ENCODE assay signal across 12 mouse cellular contexts in genomic region chr7:79513466-79513865, GRCm38 (mm10). TPM values are rescaled to one million over a fixed set of nuclear protein-coding genes. Genes with fewer than 3 reads are reported as not detected.
DNase-seq lines count a peak whose midpoint lies in the region; ATAC-seq and TF ChIP-seq lines count a peak whose summit lies in the region.
"Had no signal": no experiment of that assay in that cellular context is flagged by ENCODE, and none has a peak within 500 bp of the region (broad histone marks: within the 10 kb centered on the region; RNA-seq: fewer than 3 reads in every experiment).

No protein-coding gene starts in this region.

- no peak for TF ChIP-seq EP300 in heart, adult 2 months (IDR thresholded peaks at IDR 0.05; ENCODE audit: insufficient read depth, low read depth, low read length)

- H3K36me3 ChIP-seq in midbrain, embryonic 11.5 days (ENCODE audit: control insufficient read depth, insufficient read depth, low read length), result no peaks in the 10 kb centered on the region
- H3K36me3 ChIP-seq in midbrain, embryonic 10.5 days, result peaks cover 22% of the 10 kb centered on the region
- H3K36me3 ChIP-seq in forebrain, embryonic 15.5 days, result peaks cover 9% of the 10 kb centered on the region; the same call in 1 of the 2 replicates
- H3K36me3 ChIP-seq in midbrain, embryonic 13.5 days, result peaks cover 26% of the 10 kb centered on the region
- no peaks in the 10 kb centered on the region for H3K36me3 ChIP-seq in heart, adult 2 months (ENCODE audit: control insufficient read depth, insufficient read depth, low read length)
- H3K36me3 ChIP-seq: heart, embryonic 10.5 days; limb, embryonic 12.5 days had no signal

- no peak overlapping the region for H3K4me3 ChIP-seq in midbrain, embryonic 11.5 days (ENCODE audit: low read depth, low read length)
- no peak overlapping the region for H3K4me3 ChIP-seq in midbrain, embryonic 10.5 days
- 0 out of 2 replicates have a peak overlapping the region, but pooled peaks have one; percentile 34 for H3K4me3 ChIP-seq in forebrain, embryonic 15.5 days
- H3K4me3 ChIP-seq in midbrain, embryonic 13.5 days (replicated peaks), result no peak overlapping the region
- no peak overlapping the region for H3K4me3 ChIP-seq in heart, adult 2 months
- H3K4me3 ChIP-seq in gastrocnemius, adult 2 months, result no peak overlapping the region
- H3K4me3 ChIP-seq: heart, embryonic 10.5 days; limb, embryonic 12.5 days had no signal

- peak; percentile 90 for DNase-seq in midbrain, embryonic 11.5 days (ENCODE audit: low spot score, missing footprints)
- DNase-seq in midbrain, embryonic 10.5 days (ENCODE audit: low spot score), result no peak
- DNase-seq in heart, adult 2 months, result no peak
- DNase-seq in gastrocnemius, adult 2 months, result no peak
- no peak for DNase-seq in urinary bladder, postnatal 10 days (ENCODE audit: low spot score)
- DNase-seq: heart, postnatal 36 days; kidney, adult 18-20 months; kidney, postnatal 25 days had no signal

- no peak for TF ChIP-seq CTCF in heart, adult 2 months (IDR thresholded peaks at IDR 0.05)
- TF ChIP-seq CTCF in gastrocnemius, adult 2 months (IDR thresholded peaks at IDR 0.05), result no peak

- H3K9me3 ChIP-seq in midbrain, embryonic 11.5 days (ENCODE audit: control insufficient read depth, low read length), result no peaks in the 10 kb centered on the region
- H3K9me3 ChIP-seq in midbrain, embryonic 10.5 days (replicated peaks), result no peaks in the 10 kb centered on the region
- H3K9me3 ChIP-seq in forebrain, embryonic 15.5 days, result no peaks in the 10 kb centered on the region
- H3K9me3 ChIP-seq in midbrain, embryonic 13.5 days, result no peaks in the 10 kb centered on the region
- H3K9me3 ChIP-seq: heart, embryonic 10.5 days; limb, embryonic 12.5 days had no signal

- intact Hi-C loops in heart, adult 2 months (cut with DNase I), result no loop called here
- intact Hi-C loops in gastrocnemius, adult 2 months (cut with DNase I), result no loop called here

- TF ChIP-seq POLR2A in heart, adult 2 months (IDR thresholded peaks at IDR 0.05; ENCODE audit: insufficient read depth, low read depth, low read length), result no peak

- peaks cover 63% of the 10 kb centered on the region for H3K4me1 ChIP-seq in midbrain, embryonic 11.5 days (ENCODE audit: control insufficient read depth, insufficient read depth, low read length)
- H3K4me1 ChIP-seq in midbrain, embryonic 10.5 days, result peaks cover 96% of the 10 kb centered on the region
- H3K4me1 ChIP-seq in forebrain, embryonic 15.5 days, result peaks cover 98% of the 10 kb centered on the region
- H3K4me1 ChIP-seq in midbrain, embryonic 13.5 days (replicated peaks), result peaks cover 96% of the 10 kb centered on the region
- no peaks in the 10 kb centered on the region for H3K4me1 ChIP-seq in heart, adult 2 months (ENCODE audit: control insufficient read depth, insufficient read depth, low read length)

- H3K4me2 ChIP-seq in midbrain, embryonic 11.5 days, result peak overlapping the region; percentile 13; the same call in 1 of the 2 replicates
- H3K4me2 ChIP-seq in forebrain, embryonic 15.5 days (replicated peaks), result peak overlapping the region; percentile 61
- H3K4me2 ChIP-seq in midbrain, embryonic 13.5 days (replicated peaks), result peak overlapping the region; percentile 90
- H3K4me2 ChIP-seq: limb, embryonic 12.5 days had no signal

- H3K79me2 ChIP-seq in heart, adult 2 months (replicated peaks; ENCODE audit: control insufficient read depth, insufficient read depth, low read length), result no peaks in the 10 kb centered on the region

- WGBS in midbrain, embryonic 11.5 days, result 11% methylated on average over 2 of the region's 2 CpGs
- WGBS in midbrain, embryonic 10.5 days, result 11% methylated on average over 2 of the region's 2 CpGs
- 19% methylated on average over 2 of the region's 2 CpGs for WGBS in forebrain, embryonic 15.5 days
- 14% methylated on average over 2 of the region's 2 CpGs for WGBS in midbrain, embryonic 13.5 days
- 11% methylated on average over 2 of the region's 2 CpGs for WGBS in heart, adult 2 months

- H3K27me3 ChIP-seq in midbrain, embryonic 11.5 days (ENCODE audit: control insufficient read depth, insufficient read depth, low read length), result peaks cover 93% of the 10 kb centered on the region
- peaks cover 100% of the 10 kb centered on the region for H3K27me3 ChIP-seq in midbrain, embryonic 10.5 days (ENCODE audit: low read depth, poor library complexity, severe bottlenecking)
- no peaks in the 10 kb centered on the region for H3K27me3 ChIP-seq in forebrain, embryonic 15.5 days
- peaks cover 57% of the 10 kb centered on the region for H3K27me3 ChIP-seq in midbrain, embryonic 13.5 days
- H3K27me3 ChIP-seq in heart, adult 2 months (ENCODE audit: control insufficient read depth, insufficient read depth, low read length), result peaks cover 30% of the 10 kb centered on the region

- ATAC-seq in midbrain, embryonic 11.5 days (ENCODE audit: low FRiP score), result no peak
- no peak for ATAC-seq in forebrain, embryonic 15.5 days (replicated peaks)
- ATAC-seq in midbrain, embryonic 13.5 days, result no peak

- no peak overlapping the region; the same call in 1 of the 2 replicates for H3K27ac ChIP-seq in midbrain, embryonic 11.5 days (ENCODE audit: low read depth, low read length)
- no peak overlapping the region for H3K27ac ChIP-seq in midbrain, embryonic 10.5 days (replicated peaks)
- H3K27ac ChIP-seq in forebrain, embryonic 15.5 days (replicated peaks), result peak overlapping the region; percentile 98
- H3K27ac ChIP-seq in midbrain, embryonic 13.5 days, result peak overlapping the region; percentile 97
- H3K27ac ChIP-seq in heart, adult 2 months, result no peak overlapping the region
- H3K27ac ChIP-seq in gastrocnemius, adult 2 months, result no peak overlapping the region
- H3K27ac ChIP-seq: heart, embryonic 10.5 days; limb, embryonic 12.5 days had no signal

- H3K9ac ChIP-seq in midbrain, embryonic 11.5 days (ENCODE audit: low read length), result no peak overlapping the region
- peak overlapping the region; percentile 61 for H3K9ac ChIP-seq in forebrain, embryonic 15.5 days (replicated peaks)
- H3K9ac ChIP-seq in midbrain, embryonic 13.5 days (replicated peaks), result peak overlapping the region; percentile 28; the same call in 1 of the 2 replicates
- H3K9ac ChIP-seq in heart, adult 2 months (ENCODE audit: low read depth, low read length), result no peak overlapping the region
- H3K9ac ChIP-seq: limb, embryonic 12.5 days had no signal

RNA-seq across cellular contexts. Expression of gene Polg, which starts 47.3 kb away (rescaled TPM):
- 24.0 and 26.7 TPM in 2 replicates for polyA plus RNA-seq in midbrain, embryonic 11.5 days (2014; fragmentation: Nextera tagmentation; extraction: Ambion mirVana)
- polyA plus RNA-seq in midbrain, embryonic 10.5 days (2016; fragmentation: Nextera tagmentation; extraction: Ambion mirVana), result 41.3 and 43.2 TPM in 2 replicates
- 32.9 and 35.8 TPM in 2 replicates for polyA plus RNA-seq in forebrain, embryonic 15.5 days (2015; fragmentation: Nextera tagmentation; extraction: Ambion mirVana)
- 22.0 and 23.8 TPM in 2 replicates for polyA plus RNA-seq in midbrain, embryonic 13.5 days (2015; fragmentation: Nextera tagmentation; extraction: Ambion mirVana)
- total RNA-seq in heart, adult 2 months (2021), result 10 to 100 TPM; 53.0 to 66.5 TPM
- 40.5 and 59.0 TPM in 2 replicates for polyA plus RNA-seq in heart, adult 2 months (2012; rRNA removed)
- 10 to 100 TPM; 35.2 to 38.4 TPM for total RNA-seq in gastrocnemius, adult 2 months (2021)

Comparison
In these comparisons a context has a peak if more than half of its experiments do, and no peak if none do; other contexts are left out.
1. H3K27ac ChIP-seq: peak in forebrain, embryonic 15.5 days (single experiment) and midbrain, embryonic 13.5 days (single experiment); none in midbrain, embryonic 11.5 days (single experiment), midbrain, embryonic 10.5 days (single experiment), heart, adult 2 months (single experiment) and gastrocnemius, adult 2 months (single experiment).
2. H3K9ac ChIP-seq: peak in forebrain, embryonic 15.5 days (single experiment) and midbrain, embryonic 13.5 days (single experiment); none in midbrain, embryonic 11.5 days (single experiment) and heart, adult 2 months (single experiment).
3. H3K4me2 ChIP-seq: peak in every context shown above with its lines; median percentile 90 in midbrain, embryonic 13.5 days; 61 in forebrain, embryonic 15.5 days; 13 in midbrain, embryonic 11.5 days.